ENCODE assay signal across 8 mouse cellular contexts in genomic region chr8:116484087-116484486, GRCm38 (mm10). TPM values are rescaled to one million over a fixed set of nuclear protein-coding genes. Genes with fewer than 3 reads are reported as not detected.
A peak's percentile ranks its signal among the peaks of the same experiment; 100 is the strongest.
DNase-seq lines count a peak whose midpoint lies in the region; TF ChIP-seq lines count a peak whose summit lies in the region.

No protein-coding gene starts in this region.

- H3K9me3 ChIP-seq in E14TG2a.4 (ENCODE audit: low read length) = peaks cover 25% of the 10 kb centered on the region

- peak; percentile 83 for TF ChIP-seq CTCF in E14TG2a.4 (conservative IDR thresholded peaks at IDR 0.05; ENCODE audit: low read length)

- DNase-seq in kidney, adult 9 months = peak; percentile 24
- DNase-seq in kidney, adult 18-20 months = no peak
- peak; percentile 83 for DNase-seq in embryo, embryonic 10.5 days (ENCODE audit: low spot score)
- peak; percentile 15 for DNase-seq in lung, postnatal 14 days
- no peak for DNase-seq in left cerebral cortex, adult 8-10 months (ENCODE audit: low spot score in 2 of 2)
- DNase-seq in natural killer cell, adult 2 months (ENCODE audit: low spot score in 2 of 2) = no peak
- DNase-seq in gastrocnemius, adult 18-20 months (ENCODE audit: low spot score) = no peak

- no peaks in the 10 kb centered on the region for H3K36me3 ChIP-seq in E14TG2a.4 (ENCODE audit: insufficient read depth, low read length)

- no peak overlapping the region for H3K4me3 ChIP-seq in E14TG2a.4 (replicated peaks; ENCODE audit: low read length)

- peaks cover 10% of the 10 kb centered on the region for H3K4me1 ChIP-seq in E14TG2a.4 (replicated peaks; ENCODE audit: low read depth, low read length)

- peaks cover 5% of the 10 kb centered on the region for H3K27me3 ChIP-seq in E14TG2a.4 (ENCODE audit: insufficient read depth, low read length)

RNA-seq across cellular contexts. Expression of gene Dynlrb2, which starts 20.7 kb away (rescaled TPM):
- 1 to 10 TPM; 1.7 to 5.1 (median 2.7) TPM for total RNA-seq in left cerebral cortex, adult 8-10 months (2022)
- total RNA-seq in gastrocnemius, adult 18-20 months (2021) = not detected

Comparison
In these comparisons a context has a peak if more than half of its experiments do, and no peak if none do; other contexts are left out.
1. DNase-seq: peak in kidney, adult 9 months (single experiment), embryo, embryonic 10.5 days (single experiment) and lung, postnatal 14 days (single experiment); none in kidney, adult 18-20 months (single experiment), left cerebral cortex, adult 8-10 months (0 of 2), natural killer cell, adult 2 months (0 of 2) and gastrocnemius, adult 18-20 months (single experiment).